Mouse (Mus musculus): Measurements from ENCODE around the gene Arhgap23. TPM values are rescaled to one million over a fixed set of nuclear protein-coding genes. Genes with fewer than 3 reads are reported as not detected.

Arhgap23 gene
- polyA plus RNA-seq, 2 experiments = 7.3 to 17.5 TPM

- Histone ChIP-seq H3K4me1 (replicated peaks; ENCODE audit: control insufficient read depth in 2 of 2, insufficient read depth in 2 of 2, low read length in 1 of 2) (no peaks in the 10 kb centered on the region), H3K9ac (replicated peaks) (no peak overlapping the region), H3K9me3 (ENCODE audit: control insufficient read depth, low read length) (no peaks in the 10 kb centered on the region), H3K4me2 (ENCODE audit: low read depth) (peak overlapping the region; percentile 57), H3K36me3 (replicated peaks; ENCODE audit: control insufficient read depth, insufficient read depth, low read depth) (no peaks in the 10 kb centered on the region), H3K27me3 (ENCODE audit: control insufficient read depth, insufficient read depth, low read length) (peaks cover 70% of the 10 kb centered on the region), H3K27ac (no peak overlapping the region), H3K4me3 (ENCODE audit: insufficient read depth in 1 of 2, low read depth in 2 of 2, low read length in 2 of 2) (peak overlapping the region; percentile 7 to 39; a peak in 3 of 4 replicates)
- ATAC-seq (ENCODE audit: insufficient read depth) (no peak), DNase-seq (ENCODE audit: low read depth in 3 of 3, low spot score in 3 of 3) (no peak)
- WGBS (ENCODE audit: insufficient replicate concordance) = under 1% methylated on average over 63 of the region's 73 CpGs
- TF ChIP-seq CTCF (IDR thresholded peaks at IDR 0.05; ENCODE audit: low read depth) (no peak), EP300 (IDR thresholded peaks at IDR 0.05; ENCODE audit: low read depth) (no peak)
These were observed 131.6 kb downstream of the Arhgap23 start for GRCm38 (mm10) chr11:97546804-97547411.

- 34% methylated on average over 12 of the region's 12 CpGs for WGBS (ENCODE audit: insufficient replicate concordance)
These were observed 132.8 kb downstream of the Arhgap23 start for GRCm38 (mm10) chr11:97547957-97548706.

GRCm38 (mm10) chr11:97548757-97549156 is 133.4 kb downstream of the Arhgap23 start:
- no peak for ATAC-seq (ENCODE audit: insufficient read depth)
- no peak overlapping the region for H3K4me3 ChIP-seq (ENCODE audit: insufficient read depth in 1 of 2, low read depth in 2 of 2, low read length in 2 of 2)
- H3K9me3 ChIP-seq (ENCODE audit: control insufficient read depth, low read length) = no peaks in the 10 kb centered on the region
- no peaks in the 10 kb centered on the region for H3K4me1 ChIP-seq (replicated peaks; ENCODE audit: control insufficient read depth in 2 of 2, insufficient read depth in 2 of 2, low read length in 1 of 2)
- no peak overlapping the region for H3K9ac ChIP-seq (replicated peaks)
- no peaks in the 10 kb centered on the region for H3K36me3 ChIP-seq (replicated peaks; ENCODE audit: control insufficient read depth, insufficient read depth, low read depth)
- no peak overlapping the region for H3K27ac ChIP-seq
- 39% methylated on average over 8 of the region's 8 CpGs for WGBS (ENCODE audit: insufficient replicate concordance)
- H3K4me2 ChIP-seq (ENCODE audit: low read depth) = no peak overlapping the region
- peaks cover 74% of the 10 kb centered on the region for H3K27me3 ChIP-seq (ENCODE audit: control insufficient read depth, insufficient read depth, low read length)
- DNase-seq (ENCODE audit: low read depth in 3 of 3, low spot score in 3 of 3) = no peak
- no peak for TF ChIP-seq EP300 (IDR thresholded peaks at IDR 0.05; ENCODE audit: low read depth)
- TF ChIP-seq CTCF (IDR thresholded peaks at IDR 0.05; ENCODE audit: low read depth) = no peak

More at GRCm38 (mm10) chr11:97547957-97548706, 132.8 kb downstream of the Arhgap23 start:
- TF ChIP-seq EP300 (IDR thresholded peaks at IDR 0.05; ENCODE audit: low read depth) = no peak
- no peak for TF ChIP-seq CTCF (IDR thresholded peaks at IDR 0.05; ENCODE audit: low read depth)
- no peak overlapping the region for H3K27ac ChIP-seq
- H3K4me2 ChIP-seq (ENCODE audit: low read depth) = no peak overlapping the region
- DNase-seq (ENCODE audit: low read depth in 3 of 3, low spot score in 3 of 3) (no peak), ATAC-seq (ENCODE audit: insufficient read depth) (no peak)
- H3K27me3 ChIP-seq (ENCODE audit: control insufficient read depth, insufficient read depth, low read length) = peaks cover 74% of the 10 kb centered on the region
- H3K9me3 ChIP-seq (ENCODE audit: control insufficient read depth, low read length) = no peaks in the 10 kb centered on the region
- no peaks in the 10 kb centered on the region for H3K4me1 ChIP-seq (replicated peaks; ENCODE audit: control insufficient read depth in 2 of 2, insufficient read depth in 2 of 2, low read length in 1 of 2)
- H3K9ac ChIP-seq (replicated peaks) = no peak overlapping the region
- H3K36me3 ChIP-seq (replicated peaks; ENCODE audit: control insufficient read depth, insufficient read depth, low read depth) = no peaks in the 10 kb centered on the region
- no peak overlapping the region for H3K4me3 ChIP-seq (ENCODE audit: insufficient read depth in 1 of 2, low read depth in 2 of 2, low read length in 2 of 2)

Other genes starting within 250 kb of the Arhgap23 start
- 38.0 and 58.0 TPM in 2 replicates for gene Kpnb1, start 227.7 kb upstream of the Arhgap23 start, polyA plus RNA-seq (2012; rRNA removed)
- 23.2 and 26.1 TPM in 2 replicates for gene Kpnb1, start 227.7 kb upstream of the Arhgap23 start, polyA plus RNA-seq (2014; fragmentation: Nextera tagmentation; extraction: Ambion mirVana)
- gene Npepps, start 134.9 kb upstream of the Arhgap23 start, polyA plus RNA-seq (2012; rRNA removed) = 4.3 and 8.5 TPM in 2 replicates
- 14.4 and 15.1 TPM in 2 replicates for gene Npepps, start 134.9 kb upstream of the Arhgap23 start, polyA plus RNA-seq (2014; fragmentation: Nextera tagmentation; extraction: Ambion mirVana)
- 7.7 and 13.1 TPM in 2 replicates for gene Mrpl45, start 99.8 kb upstream of the Arhgap23 start, polyA plus RNA-seq (2012; rRNA removed)
- gene Mrpl45, start 99.8 kb upstream of the Arhgap23 start, polyA plus RNA-seq (2014; fragmentation: Nextera tagmentation; extraction: Ambion mirVana) = 22.8 and 26.4 TPM in 2 replicates
- 0.01 TPM in 1 of 2 replicates, not detected in the other for gene Gpr179, start 63.5 kb upstream of the Arhgap23 start, polyA plus RNA-seq (2012; rRNA removed)
- not detected in 2 replicates for gene Gpr179, start 63.5 kb upstream of the Arhgap23 start, polyA plus RNA-seq (2014; fragmentation: Nextera tagmentation; extraction: Ambion mirVana)
- 2.1 and 2.4 TPM in 2 replicates for gene Socs7, start 53.0 kb upstream of the Arhgap23 start, polyA plus RNA-seq (2012; rRNA removed)
- 0.38 and 0.53 TPM in 2 replicates for gene Socs7, start 53.0 kb upstream of the Arhgap23 start, polyA plus RNA-seq (2014; fragmentation: Nextera tagmentation; extraction: Ambion mirVana)
- 0.02 TPM in 1 of 2 replicates, not detected in the other for gene 4933428G20Rik, start 84.8 kb downstream of the Arhgap23 start, polyA plus RNA-seq (2012; rRNA removed)
- not detected in 2 replicates for gene 4933428G20Rik, start 84.8 kb downstream of the Arhgap23 start, polyA plus RNA-seq (2014; fragmentation: Nextera tagmentation; extraction: Ambion mirVana)
- 0.04 and 0.06 TPM in 2 replicates for gene Srcin1, start 160.7 kb downstream of the Arhgap23 start, polyA plus RNA-seq (2012; rRNA removed)
- not detected in 2 replicates for gene Srcin1, start 160.7 kb downstream of the Arhgap23 start, polyA plus RNA-seq (2014; fragmentation: Nextera tagmentation; extraction: Ambion mirVana)
- gene Epop, start 214.2 kb downstream of the Arhgap23 start, polyA plus RNA-seq (2012; rRNA removed) = 0.66 and 0.98 TPM in 2 replicates
- gene Epop, start 214.2 kb downstream of the Arhgap23 start, polyA plus RNA-seq (2014; fragmentation: Nextera tagmentation; extraction: Ambion mirVana) = 0.34 and 0.38 TPM in 2 replicates
- gene Mllt6, start 247.9 kb downstream of the Arhgap23 start, polyA plus RNA-seq (2012; rRNA removed) = 1.0 TPM in 2 replicates
- gene Mllt6, start 247.9 kb downstream of the Arhgap23 start, polyA plus RNA-seq (2014; fragmentation: Nextera tagmentation; extraction: Ambion mirVana) = 0.22 and 0.25 TPM in 2 replicates